Mouse (Mus musculus) small intestine, adult 2 months (tissue): Measurements from ENCODE around the gene Dlg1.

ENCODE experiments used
- CTCF ChIP-seq: fragments of 200-500 bp; IDR thresholded peaks from 2 replicates; pipeline ENCODE4 v1.5.1; 2012; ENCODE audit warnings: low read depth, mild to moderate bottlenecking, control low read depth, inconsistent platforms, low read length, moderate library complexity, mixed read lengths; ENCODE audit not compliant: insufficient replicate concordance, insufficient read length; ENCODE audit errors: extremely low read depth
- POLR2A ChIP-seq: fragments of 200-500 bp; IDR thresholded peaks from 2 replicates; pipeline ENCODE4 v1.6.1; 2012; ENCODE audit warnings: low read depth, mild to moderate bottlenecking, control low read depth, inconsistent platforms, low read length, moderate library complexity

DNA sequence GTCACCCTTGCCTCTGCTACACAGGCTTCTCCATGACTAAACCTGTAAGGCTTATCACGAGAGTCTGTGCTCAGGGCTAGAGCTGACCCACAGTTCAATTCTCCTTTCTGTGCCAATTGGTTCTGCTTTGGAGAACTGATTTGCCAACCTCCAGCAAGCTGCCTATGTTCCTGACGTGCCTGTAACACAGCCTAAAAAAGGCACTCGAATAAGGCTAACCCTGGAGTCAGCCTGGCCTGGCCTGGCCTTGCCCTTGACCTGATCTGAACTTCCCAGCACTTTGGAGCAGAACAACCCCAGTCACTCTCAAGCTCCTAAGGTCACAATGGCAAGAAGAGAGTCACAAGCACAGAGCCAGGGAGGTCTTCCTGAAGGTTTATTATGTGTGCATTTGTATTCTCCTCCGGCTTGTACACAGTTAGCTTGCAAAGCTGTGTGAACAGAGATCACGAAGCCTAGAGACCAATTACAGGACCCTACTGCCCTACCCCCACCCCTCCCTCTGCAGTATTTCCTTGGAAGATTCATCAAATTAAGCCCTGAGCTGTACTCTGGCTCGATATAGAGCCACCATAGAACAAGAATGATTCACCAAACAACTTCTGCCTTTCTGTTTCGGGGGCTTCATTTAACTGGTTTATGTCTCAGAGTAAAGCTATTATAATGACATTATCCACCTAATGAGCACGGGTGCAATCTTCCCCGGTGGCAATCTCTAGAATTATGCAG lies 11.0 kb upstream of the Dlg1 start:
- no peak for TF ChIP-seq CTCF
- no peak for TF ChIP-seq POLR2A
